Mouse (Mus musculus) heart, postnatal 0 days (tissue): ENCODE results near the gene Arl8a. TPM values are rescaled to one million over a fixed set of nuclear protein-coding genes. Genes with fewer than 3 reads are reported as not detected.

Source experiments
- ATAC-seq: fragments of 200-750 bp; cut with Nextera tagmentation; 2 replicates; pipeline ENCODE4 v1.8.0; 2017; ENCODE audit warnings: low read depth, moderate number of reproducible peaks, moderate library complexity; ENCODE audit not compliant: insufficient read depth
- DNase-seq: peaks from one replicate; pipeline ENCODE4 v3.0.0-alpha.2; 2016; ENCODE audit warnings: low spot score
- H3K27ac ChIP-seq: fragments of 300-500 bp; sonication (generic); 2 replicates; pipeline ENCODE4 v1.5.1; 2014; ENCODE audit warnings: low read depth, mild to moderate bottlenecking
- H3K27me3 ChIP-seq: fragments of 300-500 bp; sonication (generic); 2 replicates; pipeline ENCODE4 v1.6.1; 2014; ENCODE audit warnings: low read length, mixed read lengths; ENCODE audit not compliant: control insufficient read depth, insufficient read depth
- H3K36me3 ChIP-seq: fragments of 300-500 bp; sonication (generic); replicated peaks from 2 replicates; pipeline ENCODE4 v1.6.1; 2014; ENCODE audit warnings: low read length, mixed read lengths; ENCODE audit not compliant: control insufficient read depth, insufficient read depth
- H3K4me1 ChIP-seq: fragments of 300-500 bp; sonication (generic); 2 replicates; pipeline ENCODE4 v1.6.1; 2014; ENCODE audit warnings: antibody characterized with exemption; ENCODE audit not compliant: control insufficient read depth, insufficient read depth
- H3K4me2 ChIP-seq: fragments of 300-500 bp; sonication (generic); 2 replicates; pipeline ENCODE4 v1.6.1; 2014; ENCODE audit warnings: low read depth, mild to moderate bottlenecking, low read length, moderate library complexity
- H3K4me3 ChIP-seq: fragments of 300-500 bp; sonication (generic); 2 replicates; pipeline ENCODE4 v1.5.1; 2014; ENCODE audit warnings: low read depth, low read length
- H3K9ac ChIP-seq: fragments of 300-500 bp; sonication (generic); replicated peaks from 2 replicates; pipeline ENCODE4 v1.6.1; 2014; ENCODE audit warnings: low read depth, low read length, mixed read lengths
- H3K9me3 ChIP-seq: fragments of 300-500 bp; sonication (generic); replicated peaks from 2 replicates; pipeline ENCODE4 v1.6.1; 2016; ENCODE audit warnings: low read length; ENCODE audit not compliant: control insufficient read depth
- CTCF ChIP-seq: IDR thresholded peaks from 2 replicates; pipeline ENCODE4 v1.5.1; 2016; ENCODE audit warnings: antibody characterized with exemption, control low read depth, low read depth
- EP300 ChIP-seq: IDR thresholded peaks from 2 replicates; pipeline ENCODE4 v1.6.1; 2016; ENCODE audit warnings: antibody characterized with exemption, low read depth
- WGBS: fragments of 180-500 bp; shearing (Covaris S2); extraction: QIAGEN DNeasy Blood & Tissue Kit; methylation state at CpG from one replicate; pipeline ENCODE4 v1.1.7; 2014; 5-methylcytosine and 5-hydroxymethylcytosine counted together
- polyA plus RNA-seq: library from polyadenylated mRNA; unstranded; fragments of >200 nt; fragmentation: Nextera tagmentation; extraction: Ambion mirVana; gene quantifications from 2 replicates; pipeline ENCODE4 v1.2.1, GENCODE M21; 2015
- total RNA-seq: library from RNA; depleted of rRNA; stranded (reverse); fragments of >200 nt; gene quantifications from 2 replicates; pipeline ENCODE4 v1.2.3, GENCODE M21; 2014; ENCODE audit warnings: low replicate concordance

Arl8a gene
- total and polyA plus RNA-seq, 2 experiments from 2014 or later, result 35.3 to 43.4 TPM

DNA sequence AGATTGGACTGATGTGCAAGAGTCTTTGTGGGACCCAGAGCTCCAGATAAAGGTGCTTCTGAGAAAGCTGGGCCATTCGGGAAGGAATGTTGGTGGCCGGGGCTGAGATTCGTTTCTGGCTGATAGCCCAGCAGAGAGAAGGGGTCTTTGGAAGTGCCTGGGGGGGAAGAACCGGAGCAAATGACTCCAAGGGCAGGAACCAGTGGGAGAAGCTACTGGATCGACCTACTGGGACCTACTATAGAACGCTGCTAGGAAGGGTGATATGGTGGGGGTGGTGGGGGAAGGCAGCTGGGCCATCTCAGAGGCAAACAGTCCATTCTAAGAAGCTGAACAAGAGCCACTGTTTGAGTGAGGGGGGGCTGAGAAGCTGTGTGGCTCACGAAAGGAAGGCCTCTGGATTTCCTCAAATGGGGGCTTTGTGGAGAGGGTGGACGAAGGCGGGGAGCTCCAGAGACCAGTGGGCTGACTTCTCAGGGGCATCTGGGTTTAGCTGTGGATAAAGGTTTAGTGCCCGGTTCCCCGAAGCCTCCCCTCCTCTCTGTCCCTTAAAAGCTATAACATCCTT is 13.0 kb downstream of the Arl8a start:
- no peak for DNase-seq
- Histone ChIP-seq H3K36me3 (peaks cover 9% of the 10 kb centered on the region), H3K27ac (no peak overlapping the region), H3K9ac (no peak overlapping the region), H3K4me1 (peaks cover 10% of the 10 kb centered on the region; the same call in 1 of the 2 replicates), H3K4me3 (no peak overlapping the region), H3K9me3 (no peaks in the 10 kb centered on the region), H3K27me3 (peaks cover 69% of the 10 kb centered on the region), H3K4me2 (no peak overlapping the region)
- ATAC-seq, result no peak
- TF ChIP-seq CTCF (no peak), EP300 (no peak)
- WGBS, result 73% methylated on average over 11 of the region's 11 CpGs

DNA sequence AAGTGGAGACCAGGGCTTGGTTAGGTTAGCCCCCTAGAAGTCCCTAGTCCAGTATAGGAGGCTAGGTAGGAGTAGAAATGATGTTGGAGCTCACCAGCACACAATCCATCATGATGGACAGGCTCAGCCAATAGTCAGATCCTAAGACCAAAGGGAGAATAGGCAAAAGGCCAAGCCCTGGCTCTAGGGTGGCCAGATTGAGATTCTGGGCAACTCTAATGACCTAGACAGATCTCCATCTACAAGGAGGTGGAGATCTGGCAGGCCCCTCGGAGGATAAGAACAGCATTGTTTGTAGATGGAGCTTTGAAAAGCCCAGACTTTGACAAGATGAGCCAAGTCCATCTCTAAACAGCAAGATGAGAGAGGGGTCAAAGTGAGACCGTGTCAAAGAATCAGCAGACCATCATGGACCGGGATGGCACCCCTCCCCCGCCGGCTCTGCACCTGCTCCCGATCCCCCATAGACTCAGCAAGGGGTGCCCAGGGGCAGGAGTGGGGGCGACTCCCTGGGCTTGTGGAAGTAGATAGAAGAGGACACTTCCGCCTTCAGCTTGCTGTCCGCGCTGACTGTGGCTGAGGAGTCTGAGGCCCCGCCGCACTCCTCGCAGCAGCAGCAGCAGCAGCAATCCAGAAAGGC is 13.9 kb downstream of the Arl8a start:
- no peak overlapping the region for H3K4me3 ChIP-seq
- H3K36me3 ChIP-seq, result 0 out of 2 replicates have a peak, but pooled peaks cover 3% of the 10 kb centered on the region
- peaks cover 76% of the 10 kb centered on the region for H3K27me3 ChIP-seq
- H3K27ac ChIP-seq, result no peak overlapping the region
- H3K9me3 ChIP-seq, result no peaks in the 10 kb centered on the region
- no peak overlapping the region for H3K4me2 ChIP-seq
- H3K9ac ChIP-seq, result no peak overlapping the region
- TF ChIP-seq EP300, result no peak
- no peak for TF ChIP-seq CTCF
- peaks cover 9% of the 10 kb centered on the region; the same call in 1 of the 2 replicates for H3K4me1 ChIP-seq
- no peak for DNase-seq
- no peak for ATAC-seq
- whole genome bisulfite sequencing, result 88% methylated on average over 13 of the region's 13 CpGs

- Histone ChIP-seq H3K9ac (no peak overlapping the region), H3K27ac (no peak overlapping the region), H3K4me2 (no peak overlapping the region), H3K9me3 (no peaks in the 10 kb centered on the region), H3K27me3 (peaks cover 93% of the 10 kb centered on the region), H3K4me3 (no peak overlapping the region), H3K4me1 (no peaks in the 10 kb centered on the region), H3K36me3 (no peaks in the 10 kb centered on the region)
- ATAC-seq (no peak), DNase-seq (no peak)
- WGBS, result 71% methylated on average over 6 of the region's 6 CpGs
- TF ChIP-seq EP300 (no peak), CTCF (no peak)
Observed at GRCm38 (mm10) chr1:135162720-135163119, 16.1 kb downstream of the Arl8a start.

- no peak within 1 kb of the TSS for H3K9ac ChIP-seq
- ATAC-seq, result no peak
- H3K4me1 ChIP-seq, result no peaks in the 10 kb centered on the region
- 67% methylated on average over 11 of the region's 11 CpGs for WGBS
- H3K36me3 ChIP-seq, result no peaks in the 10 kb centered on the region
- H3K27me3 ChIP-seq, result peaks cover 68% of the 10 kb centered on the region
- no peaks in the 10 kb centered on the region for H3K9me3 ChIP-seq
- H3K27ac ChIP-seq, result no peak within 1 kb of the TSS
- DNase-seq, result no peak
- no peak within 1 kb of the TSS for H3K4me3 ChIP-seq
- no peak within 1 kb of the TSS for H3K4me2 ChIP-seq
- TF ChIP-seq EP300 (no peak), CTCF (0 out of 2 replicates have a peak, but pooled peaks have one; percentile 7)
Observed at GRCm38 (mm10) chr1:135167435-135167834, 20.8 kb downstream of the Arl8a start, which contains the start of gene Gpr37l1. TSS of gene Gpr37l1 (minus strand) at chr1:135167681.

DNA sequence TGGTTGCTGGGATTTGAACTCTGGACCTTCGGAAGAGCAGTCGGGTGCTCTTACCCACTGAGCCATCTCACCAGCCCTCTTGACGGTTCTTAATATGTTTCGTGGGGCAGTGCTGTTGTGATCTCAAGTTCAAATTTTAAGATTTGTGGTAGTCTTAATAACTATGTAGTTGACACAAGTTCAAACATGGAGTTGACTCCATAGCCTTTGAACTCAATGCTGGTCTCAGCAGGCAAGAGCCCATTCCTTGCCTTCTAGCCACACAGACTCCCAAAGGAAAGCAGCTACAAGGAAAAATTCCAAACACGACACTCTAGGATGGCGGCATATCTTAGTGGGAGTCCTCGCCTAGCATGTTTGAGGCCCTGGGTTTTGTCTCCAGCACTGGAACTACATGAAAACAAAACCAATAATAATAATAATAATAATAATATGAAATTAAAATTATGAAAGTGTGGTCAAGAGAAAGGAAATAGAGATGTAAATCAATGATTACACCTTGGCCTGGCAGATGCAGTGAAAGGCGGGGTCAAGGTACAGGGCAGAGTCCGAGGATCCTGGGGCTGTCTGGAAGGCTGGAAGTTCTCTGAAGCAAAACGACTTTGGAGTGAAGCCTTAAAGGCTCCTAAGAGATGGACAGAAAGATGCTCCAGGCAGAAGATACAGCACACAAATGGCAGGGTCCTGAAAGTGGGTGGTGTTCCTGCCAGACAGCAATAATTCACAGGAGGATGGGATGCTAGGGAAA is 22.0 kb downstream of the Arl8a start:
- ATAC-seq (no peak), DNase-seq (no peak)
- Histone ChIP-seq H3K36me3 (no peaks in the 10 kb centered on the region), H3K4me1 (no peaks in the 10 kb centered on the region), H3K4me3 (no peak overlapping the region), H3K9ac (no peak overlapping the region), H3K4me2 (no peak overlapping the region), H3K27me3 (peaks cover 67% of the 10 kb centered on the region), H3K9me3 (no peaks in the 10 kb centered on the region), H3K27ac (no peak overlapping the region)
- no peak for TF ChIP-seq CTCF
- TF ChIP-seq EP300, result no peak
- 92% methylated on average over 10 of the region's 10 CpGs for WGBS
